In genomic region chr17:13549975-13550895, GRCm38 (mm10) we compare ENCODE assay signal across 9 mouse cellular contexts.
DNase-seq lines count a peak whose midpoint lies in the region; ATAC-seq and TF ChIP-seq lines count a peak whose summit lies in the region.
"Had no signal": no experiment of that assay in that cellular context is flagged by ENCODE, and none has a peak within 500 bp of the region (broad histone marks: within the 10 kb centered on the region; RNA-seq: fewer than 3 reads in every experiment).

No protein-coding gene starts in this region.

- no peak for DNase-seq in heart, adult 18-20 months
- DNase-seq in 3T3-L1 (ENCODE audit: low read depth, low spot score) = peak; percentile 30
- DNase-seq in gastrocnemius, postnatal 14 days = no peak
- DNase-seq in layer of hippocampus, adult 2 months (ENCODE audit: low spot score in 2 of 2) = no peak
- no peak for DNase-seq in spleen, adult 12 weeks (ENCODE audit: low spot score)
- DNase-seq: adrenal gland, adult 8-10 months had no signal

- H3K27me3 ChIP-seq in heart, embryonic 15.5 days = no peaks in the 10 kb centered on the region
- H3K27me3 ChIP-seq in forebrain, embryonic 13.5 days = no peaks in the 10 kb centered on the region
- H3K27me3 ChIP-seq in liver, embryonic 15.5 days = no peaks in the 10 kb centered on the region

- ATAC-seq in heart, embryonic 15.5 days (replicated peaks; ENCODE audit: insufficient number of reproducible peaks, insufficient read depth, low FRiP score, low read depth) = peak; percentile 62
- ATAC-seq in forebrain, embryonic 13.5 days = peak; percentile 68
- peak; percentile 59; the same call in 1 of the 2 replicates for ATAC-seq in liver, embryonic 15.5 days (ENCODE audit: insufficient read depth)

- no peak overlapping the region for H3K4me2 ChIP-seq in heart, embryonic 15.5 days
- no peak overlapping the region for H3K4me2 ChIP-seq in forebrain, embryonic 13.5 days
- H3K4me2 ChIP-seq in liver, embryonic 15.5 days = no peak overlapping the region

- 56% methylated on average over 9 of the region's 9 CpGs for WGBS in heart, embryonic 15.5 days
- 64% methylated on average over 9 of the region's 9 CpGs for WGBS in forebrain, embryonic 13.5 days
- 45% methylated on average over 9 of the region's 9 CpGs for WGBS in liver, embryonic 15.5 days (ENCODE audit: insufficient replicate concordance)

- TF ChIP-seq CTCF in layer of hippocampus, adult 2 months (conservative IDR thresholded peaks at IDR 0.05) = no peak

- H3K36me3 ChIP-seq in heart, embryonic 15.5 days = no peaks in the 10 kb centered on the region
- H3K36me3 ChIP-seq in forebrain, embryonic 13.5 days (ENCODE audit: poor library complexity, severe bottlenecking) = no peaks in the 10 kb centered on the region
- no peaks in the 10 kb centered on the region for H3K36me3 ChIP-seq in liver, embryonic 15.5 days (replicated peaks)

- H3K27ac ChIP-seq in heart, embryonic 15.5 days = no peak overlapping the region
- peak overlapping the region; percentile 0; the same call in 1 of the 2 replicates for H3K27ac ChIP-seq in forebrain, embryonic 13.5 days
- H3K27ac ChIP-seq in liver, embryonic 15.5 days (replicated peaks) = no peak overlapping the region
- no peak overlapping the region for H3K27ac ChIP-seq in layer of hippocampus, adult 2 months

- no peak overlapping the region for H3K9ac ChIP-seq in heart, embryonic 15.5 days
- H3K9ac ChIP-seq in forebrain, embryonic 13.5 days = no peak overlapping the region
- no peak overlapping the region for H3K9ac ChIP-seq in liver, embryonic 15.5 days

- intact Hi-C loops in gastrocnemius, postnatal 14 days (cut with DNase I; ENCODE audit: low total_unique reads) = no loop called here

- peaks cover under 1% of the 10 kb centered on the region for H3K4me1 ChIP-seq in heart, embryonic 15.5 days (replicated peaks)
- peaks cover under 1% of the 10 kb centered on the region for H3K4me1 ChIP-seq in forebrain, embryonic 13.5 days
- H3K4me1 ChIP-seq in liver, embryonic 15.5 days (replicated peaks) = no peaks in the 10 kb centered on the region

- peaks cover 25% of the 10 kb centered on the region for H3K9me3 ChIP-seq in heart, embryonic 15.5 days (replicated peaks)
- H3K9me3 ChIP-seq in forebrain, embryonic 13.5 days (replicated peaks) = peaks cover 62% of the 10 kb centered on the region
- H3K9me3 ChIP-seq in liver, embryonic 15.5 days (replicated peaks) = peaks cover 43% of the 10 kb centered on the region

- H3K4me3 ChIP-seq in heart, embryonic 15.5 days = no peak overlapping the region
- no peak overlapping the region for H3K4me3 ChIP-seq in forebrain, embryonic 13.5 days
- H3K4me3 ChIP-seq in liver, embryonic 15.5 days (replicated peaks) = no peak overlapping the region
- no peak overlapping the region for H3K4me3 ChIP-seq in layer of hippocampus, adult 2 months
